Mouse (Mus musculus) midbrain, embryonic 11.5 days (tissue): Measurements from ENCODE around the gene Grik1. TPM values are rescaled to one million over a fixed set of nuclear protein-coding genes. Genes with fewer than 3 reads are reported as not detected.
A peak's percentile ranks its signal among the peaks of the same experiment; 100 is the strongest.

Source experiments
- ATAC-seq: fragments of 200-750 bp; cut with Nextera tagmentation; 2 replicates; pipeline ENCODE4 v1.8.0; 2017; ENCODE audit warnings: moderate TSS enrichment, moderate library complexity; ENCODE audit not compliant: low FRiP score
- DNase-seq: peaks from one replicate; pipeline ENCODE4 v3.0.0; 2015; ENCODE audit warnings: low spot score; ENCODE audit errors: missing footprints
- H3K27ac ChIP-seq: fragments of 300-500 bp; sonication (generic); 2 replicates; pipeline ENCODE4 v1.5.1; 2014; ENCODE audit warnings: low read depth, low read length
- H3K27me3 ChIP-seq: fragments of 300-500 bp; sonication (generic); 2 replicates; pipeline ENCODE4 v1.6.1; 2014; ENCODE audit warnings: mild to moderate bottlenecking, low read length, moderate library complexity, mixed read lengths; ENCODE audit not compliant: control insufficient read depth, insufficient read depth
- H3K36me3 ChIP-seq: fragments of 300-500 bp; sonication (generic); 2 replicates; pipeline ENCODE4 v1.6.1; 2014; ENCODE audit warnings: mild to moderate bottlenecking, low read length, moderate library complexity, mixed read lengths; ENCODE audit not compliant: control insufficient read depth, insufficient read depth
- H3K4me1 ChIP-seq: fragments of 300-500 bp; sonication (generic); 2 replicates; pipeline ENCODE4 v1.6.1; 2014; ENCODE audit warnings: low read length; ENCODE audit not compliant: control insufficient read depth, insufficient read depth
- H3K4me2 ChIP-seq: fragments of 300-500 bp; sonication (generic); 2 replicates; pipeline ENCODE4 v1.6.1; 2014; ENCODE audit warnings: mild to moderate bottlenecking, moderate library complexity
- H3K4me3 ChIP-seq: fragments of 300-500 bp; sonication (generic); 2 replicates; pipeline ENCODE4 v1.5.1; 2014; ENCODE audit warnings: low read depth, low read length
- H3K9ac ChIP-seq: fragments of 300-500 bp; sonication (generic); 2 replicates; pipeline ENCODE4 v1.6.1; 2014; ENCODE audit warnings: low read length
- H3K9me3 ChIP-seq: fragments of 300-500 bp; sonication (generic); 2 replicates; pipeline ENCODE4 v1.6.1; 2016; ENCODE audit warnings: low read length; ENCODE audit not compliant: control insufficient read depth
- WGBS: fragments of 180-500 bp; shearing (Covaris S2); extraction: QIAGEN DNeasy Blood & Tissue Kit; methylation state at CpG from one replicate; pipeline ENCODE4 v1.1.7; 2014; 5-methylcytosine and 5-hydroxymethylcytosine counted together
- polyA plus RNA-seq: library from polyadenylated mRNA; unstranded; fragments of >200 nt; fragmentation: Nextera tagmentation; extraction: Ambion mirVana; gene quantifications from 2 replicates; pipeline ENCODE4 v1.2.1, GENCODE M21; 2014

The Grik1 gene
- polyA plus RNA-seq, 1 experiment from 2014 or later, result 2.9 TPM

GRCm38 (mm10) chr16:88125098-88125497 is 165.0 kb downstream of the Grik1 start:
- Histone ChIP-seq H3K27me3 (no peaks in the 10 kb centered on the region), H3K27ac (no peak overlapping the region), H3K4me2 (no peak overlapping the region), H3K9ac (no peak overlapping the region), H3K9me3 (no peaks in the 10 kb centered on the region), H3K4me3 (no peak overlapping the region), H3K36me3 (no peaks in the 10 kb centered on the region), H3K4me1 (no peaks in the 10 kb centered on the region)
- no peak for ATAC-seq
- WGBS, result 82% methylated on average over 4 of the region's 4 CpGs
- no peak for DNase-seq

GRCm38 (mm10) chr16:88112551-88113138 is 177.4 kb downstream of the Grik1 start:
- no peak overlapping the region for H3K4me2 ChIP-seq
- H3K27ac ChIP-seq, result no peak overlapping the region
- H3K27me3 ChIP-seq, result no peaks in the 10 kb centered on the region
- no peaks in the 10 kb centered on the region for H3K9me3 ChIP-seq
- WGBS, result 86% methylated on average over 8 of the region's 8 CpGs
- H3K9ac ChIP-seq, result no peak overlapping the region
- no peaks in the 10 kb centered on the region for H3K4me1 ChIP-seq
- DNase-seq (peak; percentile 39), ATAC-seq (no peak)
- no peak overlapping the region for H3K4me3 ChIP-seq
- no peaks in the 10 kb centered on the region for H3K36me3 ChIP-seq

GRCm38 (mm10) chr16:88111459-88111858 is 178.6 kb downstream of the Grik1 start:
- Histone ChIP-seq H3K9me3 (no peaks in the 10 kb centered on the region), H3K36me3 (no peaks in the 10 kb centered on the region), H3K27me3 (no peaks in the 10 kb centered on the region), H3K27ac (no peak overlapping the region), H3K4me1 (no peaks in the 10 kb centered on the region), H3K4me2 (no peak overlapping the region), H3K4me3 (no peak overlapping the region), H3K9ac (no peak overlapping the region)
- 75% methylated on average over 3 of the region's 3 CpGs for WGBS
- no peak for DNase-seq
- ATAC-seq, result no peak

GRCm38 (mm10) chr16:88094206-88094789 is 195.8 kb downstream of the Grik1 start:
- 78% methylated on average over 5 of the region's 5 CpGs for WGBS
- Histone ChIP-seq H3K4me1 (no peaks in the 10 kb centered on the region), H3K4me2 (no peak overlapping the region), H3K36me3 (no peaks in the 10 kb centered on the region), H3K27me3 (no peaks in the 10 kb centered on the region), H3K4me3 (no peak overlapping the region), H3K27ac (no peak overlapping the region), H3K9me3 (no peaks in the 10 kb centered on the region), H3K9ac (no peak overlapping the region)
- no peak for DNase-seq
- no peak for ATAC-seq

GRCm38 (mm10) chr16:88087280-88087679 is 202.8 kb downstream of the Grik1 start:
- Histone ChIP-seq H3K4me2 (no peak overlapping the region), H3K4me3 (no peak overlapping the region), H3K27me3 (no peaks in the 10 kb centered on the region), H3K4me1 (no peaks in the 10 kb centered on the region), H3K27ac (no peak overlapping the region), H3K9ac (no peak overlapping the region), H3K36me3 (no peaks in the 10 kb centered on the region), H3K9me3 (no peaks in the 10 kb centered on the region)
- no peak for DNase-seq
- no peak for ATAC-seq
- WGBS, result 89% methylated on average over 7 of the region's 7 CpGs

- no peak overlapping the region for H3K9ac ChIP-seq
- no peak for ATAC-seq
- 86% methylated on average over 5 of the region's 5 CpGs for WGBS
- H3K36me3 ChIP-seq, result no peaks in the 10 kb centered on the region
- no peak overlapping the region for H3K4me3 ChIP-seq
- no peak overlapping the region for H3K27ac ChIP-seq
- H3K27me3 ChIP-seq, result no peaks in the 10 kb centered on the region
- no peak overlapping the region for H3K4me2 ChIP-seq
- no peaks in the 10 kb centered on the region for H3K9me3 ChIP-seq
- no peaks in the 10 kb centered on the region for H3K4me1 ChIP-seq
- DNase-seq, result no peak
These were observed 215.3 kb downstream of the Grik1 start for GRCm38 (mm10) chr16:88074716-88075115.

- no peaks in the 10 kb centered on the region for H3K36me3 ChIP-seq
- H3K27ac ChIP-seq, result no peak overlapping the region
- 90% methylated on average over 3 of the region's 3 CpGs for WGBS
- DNase-seq (no peak), ATAC-seq (no peak)
- no peaks in the 10 kb centered on the region for H3K27me3 ChIP-seq
- H3K9ac ChIP-seq, result no peak overlapping the region
- H3K4me3 ChIP-seq, result no peak overlapping the region
- H3K9me3 ChIP-seq, result no peaks in the 10 kb centered on the region
- H3K4me1 ChIP-seq, result no peaks in the 10 kb centered on the region
- H3K4me2 ChIP-seq, result no peak overlapping the region
These were observed 229.1 kb downstream of the Grik1 start for GRCm38 (mm10) chr16:88060936-88061335.

- no peak for ATAC-seq
- Histone ChIP-seq H3K4me2 (no peak overlapping the region), H3K9ac (no peak overlapping the region)
These were observed 241.9 kb downstream of the Grik1 start for GRCm38 (mm10) chr16:88048121-88048520.

GRCm38 (mm10) chr16:88044321-88044720 is 245.7 kb downstream of the Grik1 start:
- 99% methylated on average over 4 of the region's 4 CpGs for WGBS
- Histone ChIP-seq H3K27ac (no peak overlapping the region), H3K36me3 (no peaks in the 10 kb centered on the region), H3K27me3 (no peaks in the 10 kb centered on the region), H3K9ac (no peak overlapping the region), H3K4me2 (no peak overlapping the region), H3K9me3 (no peaks in the 10 kb centered on the region), H3K4me1 (no peaks in the 10 kb centered on the region), H3K4me3 (no peak overlapping the region)
- ATAC-seq (no peak), DNase-seq (peak; percentile 57)

More at GRCm38 (mm10) chr16:88048121-88048520, 241.9 kb downstream of the Grik1 start:
- WGBS, result 92% methylated on average over 10 of the region's 10 CpGs
- H3K36me3 ChIP-seq, result no peaks in the 10 kb centered on the region
- peak; percentile 64 for DNase-seq
- H3K4me3 ChIP-seq, result no peak overlapping the region
- H3K27ac ChIP-seq, result no peak overlapping the region
- no peaks in the 10 kb centered on the region for H3K9me3 ChIP-seq
- H3K4me1 ChIP-seq, result no peaks in the 10 kb centered on the region
- H3K27me3 ChIP-seq, result no peaks in the 10 kb centered on the region
